Mouse (Mus musculus): ENCODE results near the gene Aldh16a1. TPM values are rescaled to one million over a fixed set of nuclear protein-coding genes. Genes with fewer than 3 reads are reported as not detected.

Gene Aldh16a1
- polyA plus RNA-seq, 1 experiment from 2014 or later = 106 TPM

MicroRNAs within 50 kb of the gene (microRNA counts, 519-probe panel; counts per million panel counts)
- microRNA mmu-miR-150 = 2,320 counts per million, percentile 55 among the panel's probes with 10 or more counts

Small RNA genes lying within 50 kb of the gene (microRNA-seq; reads per million reads assigned to microRNA genes)
- gene Mir150 = 32.1 reads per million, percentile 35 among the genes with 10 or more reads in this experiment
- gene Mir5121 = 14.1 reads per million, percentile 26 among the genes with 10 or more reads in this experiment
- gene Mir7055 = not detected

Other genes starting within 250 kb of the Aldh16a1 start
- gene Ap2a1, start 225.1 kb downstream of the Aldh16a1 start, polyA plus RNA-seq (2015; fragmentation: Nextera tagmentation; extraction: Ambion mirVana) = 56.8 and 61.2 TPM in 2 replicates
- gene Tsks, start 211.4 kb downstream of the Aldh16a1 start, polyA plus RNA-seq (2015; fragmentation: Nextera tagmentation; extraction: Ambion mirVana) = 0.28 TPM in 1 of 2 replicates, not detected in the other
- gene Cpt1c, start 179.7 kb downstream of the Aldh16a1 start, polyA plus RNA-seq (2015; fragmentation: Nextera tagmentation; extraction: Ambion mirVana) = 14.0 and 14.2 TPM in 2 replicates
- 363 and 439 TPM in 2 replicates for gene Prmt1, start 168.0 kb downstream of the Aldh16a1 start, polyA plus RNA-seq (2015; fragmentation: Nextera tagmentation; extraction: Ambion mirVana)
- 96.1 and 115 TPM in 2 replicates for gene Irf3, start 156.9 kb downstream of the Aldh16a1 start, polyA plus RNA-seq (2015; fragmentation: Nextera tagmentation; extraction: Ambion mirVana)
- gene Bcl2l12, start 155.9 kb downstream of the Aldh16a1 start, polyA plus RNA-seq (2015; fragmentation: Nextera tagmentation; extraction: Ambion mirVana) = 33.0 and 36.9 TPM in 2 replicates
- 20.1 and 23.2 TPM in 2 replicates for gene Scaf1, start 138.2 kb downstream of the Aldh16a1 start, polyA plus RNA-seq (2015; fragmentation: Nextera tagmentation; extraction: Ambion mirVana)
- gene Rras, start 136.6 kb downstream of the Aldh16a1 start, polyA plus RNA-seq (2015; fragmentation: Nextera tagmentation; extraction: Ambion mirVana) = 61.4 and 62.6 TPM in 2 replicates
- gene Prr12, start 101.7 kb downstream of the Aldh16a1 start, polyA plus RNA-seq (2015; fragmentation: Nextera tagmentation; extraction: Ambion mirVana) = 6.3 and 6.4 TPM in 2 replicates
- 54.0 and 56.0 TPM in 2 replicates for gene Nosip, start 92.2 kb downstream of the Aldh16a1 start, polyA plus RNA-seq (2015; fragmentation: Nextera tagmentation; extraction: Ambion mirVana)
- 38.3 and 40.4 TPM in 2 replicates for gene Prrg2, start 91.9 kb downstream of the Aldh16a1 start, polyA plus RNA-seq (2015; fragmentation: Nextera tagmentation; extraction: Ambion mirVana)
- gene Rcn3, start 62.4 kb downstream of the Aldh16a1 start, polyA plus RNA-seq (2015; fragmentation: Nextera tagmentation; extraction: Ambion mirVana) = 237 and 260 TPM in 2 replicates
- 334 and 458 TPM in 2 replicates for gene Fcgrt, start 50.7 kb downstream of the Aldh16a1 start, polyA plus RNA-seq (2015; fragmentation: Nextera tagmentation; extraction: Ambion mirVana)
- gene Rps11, start 30.1 kb downstream of the Aldh16a1 start, polyA plus RNA-seq (2015; fragmentation: Nextera tagmentation; extraction: Ambion mirVana) = 1,613 and 1,701 TPM in 2 replicates
- 1,233 and 1,311 TPM in 2 replicates for gene Rpl13a, start 25.8 kb downstream of the Aldh16a1 start, polyA plus RNA-seq (2015; fragmentation: Nextera tagmentation; extraction: Ambion mirVana)
- gene Gm45713, start 18.4 kb downstream of the Aldh16a1 start, polyA plus RNA-seq (2015; fragmentation: Nextera tagmentation; extraction: Ambion mirVana) = 0.20 TPM in 1 of 2 replicates, not detected in the other
- gene Flt3l, start 18.2 kb downstream of the Aldh16a1 start, polyA plus RNA-seq (2015; fragmentation: Nextera tagmentation; extraction: Ambion mirVana) = 2.2 and 2.5 TPM in 2 replicates
- gene Pih1d1, start 281 bp downstream of the Aldh16a1 start, polyA plus RNA-seq (2015; fragmentation: Nextera tagmentation; extraction: Ambion mirVana) = 90.9 and 96.5 TPM in 2 replicates
- gene Slc17a7, start 9.4 kb upstream of the Aldh16a1 start, polyA plus RNA-seq (2015; fragmentation: Nextera tagmentation; extraction: Ambion mirVana) = 0.13 TPM in 1 of 2 replicates, not detected in the other
- not detected in 2 replicates for gene Gfy, start 25.0 kb upstream of the Aldh16a1 start, polyA plus RNA-seq (2015; fragmentation: Nextera tagmentation; extraction: Ambion mirVana)
- not detected in 2 replicates for gene Pth2, start 26.4 kb upstream of the Aldh16a1 start, polyA plus RNA-seq (2015; fragmentation: Nextera tagmentation; extraction: Ambion mirVana)
- 0.44 and 0.62 TPM in 2 replicates for gene Ccdc155, start 50.3 kb upstream of the Aldh16a1 start, polyA plus RNA-seq (2015; fragmentation: Nextera tagmentation; extraction: Ambion mirVana)
- 0.86 and 1.3 TPM in 2 replicates for gene Dkkl1, start 57.6 kb upstream of the Aldh16a1 start, polyA plus RNA-seq (2015; fragmentation: Nextera tagmentation; extraction: Ambion mirVana)
- gene Tead2, start 61.2 kb upstream of the Aldh16a1 start, polyA plus RNA-seq (2015; fragmentation: Nextera tagmentation; extraction: Ambion mirVana) = 69.6 and 82.1 TPM in 2 replicates
- gene Cd37, start 84.5 kb upstream of the Aldh16a1 start, polyA plus RNA-seq (2015; fragmentation: Nextera tagmentation; extraction: Ambion mirVana) = 4.2 and 5.0 TPM in 2 replicates
- not detected in 2 replicates for gene Slc6a16, start 86.5 kb upstream of the Aldh16a1 start, polyA plus RNA-seq (2015; fragmentation: Nextera tagmentation; extraction: Ambion mirVana)
- gene Slc6a21, start 122.9 kb upstream of the Aldh16a1 start, polyA plus RNA-seq (2015; fragmentation: Nextera tagmentation; extraction: Ambion mirVana) = not detected in 2 replicates
- 33.4 and 36.3 TPM in 2 replicates for gene Trpm4, start 179.2 kb upstream of the Aldh16a1 start, polyA plus RNA-seq (2015; fragmentation: Nextera tagmentation; extraction: Ambion mirVana)
- gene Hrc, start 180.7 kb upstream of the Aldh16a1 start, polyA plus RNA-seq (2015; fragmentation: Nextera tagmentation; extraction: Ambion mirVana) = 0.86 and 1.4 TPM in 2 replicates
- gene Ppfia3, start 212.4 kb upstream of the Aldh16a1 start, polyA plus RNA-seq (2015; fragmentation: Nextera tagmentation; extraction: Ambion mirVana) = 10.3 and 12.0 TPM in 2 replicates
- gene Lin7b, start 216.0 kb upstream of the Aldh16a1 start, polyA plus RNA-seq (2015; fragmentation: Nextera tagmentation; extraction: Ambion mirVana) = 1.2 and 2.7 TPM in 2 replicates
- gene Snrnp70, start 241.2 kb upstream of the Aldh16a1 start, polyA plus RNA-seq (2015; fragmentation: Nextera tagmentation; extraction: Ambion mirVana) = 139 and 150 TPM in 2 replicates

All from intestine, embryonic 16.5 days (tissue).